Mouse (Mus musculus) lung, postnatal 0 days (tissue): ENCODE measurements around the gene Echdc1. TPM values are rescaled to one million over a fixed set of nuclear protein-coding genes. Genes with fewer than 3 reads are reported as not detected.
"Not testable (repeated sequence)": the region's sequence is repeated elsewhere in the genome, so short reads cannot be mapped to it uniquely, and the experiment has no call there.

ENCODE experiments used
- ATAC-seq: fragments of 200-750 bp; cut with Nextera tagmentation; 2 replicates; pipeline ENCODE4 v1.8.0; 2017; ENCODE audit warnings: moderate library complexity
- DNase-seq: peaks from one replicate; pipeline ENCODE4 v3.0.0-alpha.2; 2016; ENCODE audit warnings: low spot score
- H3K27ac ChIP-seq: fragments of 300-500 bp; sonication (generic); 2 replicates; pipeline ENCODE4 v1.5.1; 2014; ENCODE audit warnings: antibody characterized with exemption, mild to moderate bottlenecking, low read length, mixed read lengths
- H3K27me3 ChIP-seq: fragments of 300-500 bp; sonication (generic); replicated peaks from 2 replicates; pipeline ENCODE4 v1.6.1; 2014; ENCODE audit warnings: low read length, mixed read lengths; ENCODE audit not compliant: insufficient read depth
- H3K36me3 ChIP-seq: fragments of 300-500 bp; sonication (generic); 2 replicates; pipeline ENCODE4 v1.6.1; 2014; ENCODE audit warnings: low read length, mixed read lengths; ENCODE audit not compliant: insufficient read depth
- H3K4me1 ChIP-seq: fragments of 300-500 bp; sonication (generic); 2 replicates; pipeline ENCODE4 v1.6.1; 2014; ENCODE audit warnings: antibody characterized with exemption, low read depth, low read length, mixed read lengths; ENCODE audit not compliant: insufficient read depth
- H3K4me2 ChIP-seq: fragments of 300-500 bp; sonication (generic); replicated peaks from 2 replicates; pipeline ENCODE4 v1.6.1; 2014; ENCODE audit warnings: low read depth, mild to moderate bottlenecking, low read length, moderate library complexity, mixed read lengths
- H3K4me3 ChIP-seq: fragments of 300-500 bp; sonication (generic); 2 replicates; pipeline ENCODE4 v1.5.1; 2014; ENCODE audit warnings: low read depth, low read length
- H3K9ac ChIP-seq: fragments of 300-500 bp; sonication (generic); replicated peaks from 2 replicates; pipeline ENCODE4 v1.6.1; 2014; ENCODE audit warnings: low read depth, mild to moderate bottlenecking
- H3K9me3 ChIP-seq: fragments of 300-500 bp; sonication (generic); 2 replicates; pipeline ENCODE4 v1.6.1; 2016; ENCODE audit warnings: low read length, mixed read lengths
- CTCF ChIP-seq: IDR thresholded peaks from 2 replicates; pipeline ENCODE4 v1.5.1; 2016; ENCODE audit warnings: antibody characterized with exemption, mild to moderate bottlenecking
- EP300 ChIP-seq: IDR thresholded peaks from 2 replicates; pipeline ENCODE4 v1.6.1; 2016; ENCODE audit warnings: antibody characterized with exemption, mild to moderate bottlenecking, control low read depth
- WGBS: fragments of 180-500 bp; shearing (Covaris S2); extraction: QIAGEN DNeasy Blood & Tissue Kit; methylation state at CpG from one replicate; pipeline ENCODE4 v1.1.7; 2014; 5-methylcytosine and 5-hydroxymethylcytosine counted together
- polyA plus RNA-seq: library from polyadenylated mRNA; unstranded; fragments of >200 nt; fragmentation: Nextera tagmentation; extraction: Ambion mirVana; gene quantifications from 2 replicates; pipeline ENCODE4 v1.2.1, GENCODE M21; 2015

Echdc1 gene
- polyA plus RNA-seq, 1 experiment from 2014 or later, result 14.7 TPM

DNA sequence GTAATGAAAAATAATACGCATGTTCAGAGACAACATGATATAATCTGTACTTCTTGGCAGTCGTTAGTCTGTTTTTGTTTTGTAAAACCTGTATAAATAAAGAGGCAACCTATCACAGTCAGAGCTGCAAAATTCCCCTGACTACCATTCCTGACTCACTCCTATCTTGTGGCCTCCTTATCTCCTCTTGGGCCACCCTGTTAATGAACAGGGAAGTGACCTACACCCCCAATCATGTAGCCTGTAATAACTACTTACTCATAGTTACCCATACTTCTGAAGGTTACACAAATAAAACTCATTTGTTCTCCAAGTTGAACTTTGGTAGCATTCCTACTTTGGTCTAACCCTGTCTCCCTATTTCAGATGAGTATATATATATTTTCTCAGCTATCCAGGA, 68.6 kb downstream of the Echdc1 start:
- H3K9ac ChIP-seq, result no peak overlapping the region
- H3K9me3 ChIP-seq, result no peaks in the 10 kb centered on the region
- WGBS, result 75% methylated on average over 2 of the region's 2 CpGs
- TF ChIP-seq EP300, result no peak
- no peak for TF ChIP-seq CTCF
- DNase-seq, result no peak
- no peak overlapping the region for H3K4me2 ChIP-seq
- H3K4me1 ChIP-seq, result no peaks in the 10 kb centered on the region
- no peak overlapping the region for H3K27ac ChIP-seq
- H3K27me3 ChIP-seq, result no peaks in the 10 kb centered on the region
- no peak overlapping the region for H3K4me3 ChIP-seq
- no peak for ATAC-seq
- no peaks in the 10 kb centered on the region for H3K36me3 ChIP-seq

DNA sequence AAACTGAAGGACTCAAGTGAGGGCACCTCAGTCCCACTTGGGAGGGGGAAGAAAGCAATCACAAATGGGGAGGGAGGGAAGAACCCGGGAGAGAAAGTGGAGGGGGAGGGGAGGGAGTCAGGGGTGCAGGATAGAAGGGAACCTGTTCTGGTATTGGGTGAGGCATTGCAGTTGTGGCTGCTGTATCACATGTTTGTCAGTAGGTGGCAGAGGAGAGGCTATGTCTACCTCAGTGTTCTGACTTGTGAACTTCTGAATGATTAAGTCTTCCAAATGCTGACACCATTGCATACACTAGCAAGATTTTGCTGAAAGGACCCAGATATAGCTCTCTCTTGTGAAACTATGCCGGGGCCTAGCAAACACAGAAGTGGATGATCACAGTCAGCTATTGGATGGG, 81.9 kb downstream of the Echdc1 start:
- not testable (repeated sequence) for H3K9me3 ChIP-seq, H3K27ac ChIP-seq, H3K4me1 ChIP-seq, H3K36me3 ChIP-seq, ATAC-seq, H3K4me2 ChIP-seq, DNase-seq, H3K4me3 ChIP-seq, H3K9ac ChIP-seq, H3K27me3 ChIP-seq
- 86% methylated on average over 2 of the region's 2 CpGs for WGBS

Other genes with a start within 250 kb of the Echdc1 start
- 0.08 and 0.21 TPM in 2 replicates for gene Soga3, start 169.3 kb upstream of the Echdc1 start, polyA plus RNA-seq
- not detected in 2 replicates for gene Gm49353, start 114.2 kb upstream of the Echdc1 start, polyA plus RNA-seq
- 0.14 TPM in 1 of 2 replicates, not detected in the other for gene 9330159F19Rik, start 101.6 kb upstream of the Echdc1 start, polyA plus RNA-seq
- gene Rnf146, start 49.3 kb downstream of the Echdc1 start, polyA plus RNA-seq, result 43.0 and 44.8 TPM in 2 replicates
- 0.50 and 0.51 TPM in 2 replicates for gene Rspo3, start 222.7 kb downstream of the Echdc1 start, polyA plus RNA-seq